Mouse (Mus musculus) MEL (cell line): ENCODE data around the gene Nop53. TPM values are rescaled to one million over a fixed set of nuclear protein-coding genes. Genes with fewer than 3 reads are reported as not detected.

Source experiments
- DNase-seq: peaks from one replicate; pipeline ENCODE4 v3.0.0; 2011; ENCODE audit warnings: low read depth, low spot score
- H3K27ac ChIP-seq: 2 replicates; pipeline ENCODE4 v1.5.1; 2012; ENCODE audit warnings: low read depth, mild to moderate bottlenecking, control low read depth, low read length, moderate library complexity; ENCODE audit not compliant: control insufficient read depth
- H3K27me3 ChIP-seq, 2 experiments: fragments of 150-350 bp in 1 of 2; sonication (generic) in 1 of 2; 2 replicates each; pipeline ENCODE4 v1.6.1; 2012; ENCODE audit warnings: low read length in 2 of 2, mild to moderate bottlenecking in 2 of 2, improper control_type of control experiment in 1 of 2, moderate library complexity in 1 of 2; ENCODE audit not compliant: insufficient read depth in 2 of 2, control insufficient read depth in 1 of 2
- H3K36me3 ChIP-seq, 2 experiments: 2 replicates each; pipeline ENCODE4 v1.6.1; 2012 to 2014; ENCODE audit warnings: low read length in 2 of 2, improper control_type of control experiment in 1 of 2, inconsistent platforms in 1 of 2, mild to moderate bottlenecking in 1 of 2; ENCODE audit not compliant: insufficient read depth in 2 of 2, control insufficient read depth in 1 of 2
- H3K4me1 ChIP-seq, 2 experiments: fragments of 150-350 bp in 1 of 2; sonication (generic) in 1 of 2; 2 replicates each; pipeline ENCODE4 v1.6.1; 2012; ENCODE audit warnings: low read length in 2 of 2, improper control_type of control experiment in 1 of 2, mild to moderate bottlenecking in 1 of 2; ENCODE audit not compliant: insufficient read depth in 2 of 2, control insufficient read depth in 1 of 2
- H3K4me3 ChIP-seq, 2 experiments: fragments of 150-350 bp in 1 of 2; sonication (generic) in 1 of 2; 2 replicates each; pipeline ENCODE4 v1.5.1; 2012; ENCODE audit warnings: low read depth in 2 of 2, low read length in 2 of 2, mild to moderate bottlenecking in 2 of 2, moderate library complexity in 2 of 2, control low read depth in 1 of 2, improper control_type of control experiment in 1 of 2; ENCODE audit not compliant: control insufficient read depth in 1 of 2, insufficient read depth in 1 of 2
- H3K79me2 ChIP-seq: 2 replicates; pipeline ENCODE4 v1.6.1; 2012; ENCODE audit warnings: mild to moderate bottlenecking, low read length, moderate library complexity; ENCODE audit not compliant: control insufficient read depth, poor library complexity, insufficient read depth
- H3K9ac ChIP-seq: 2 replicates; pipeline ENCODE4 v1.6.1; 2012; ENCODE audit warnings: low read depth, mild to moderate bottlenecking, control low read depth, low read length, moderate library complexity; ENCODE audit not compliant: control insufficient read depth, poor library complexity, severe bottlenecking
- H3K9me3 ChIP-seq: fragments of 150-350 bp; sonication (generic); replicated peaks from 2 replicates; pipeline ENCODE4 v1.6.1; 2012; ENCODE audit warnings: mild to moderate bottlenecking, low read length, improper control_type of control experiment, moderate library complexity; ENCODE audit not compliant: insufficient read depth
- CTCF ChIP-seq, 3 experiments: IDR thresholded peaks in 2 of 3; conservative IDR thresholded peaks in 1 of 3; 2 replicates each; pipeline ENCODE4 v1.5.1; 2011 to 2012; ENCODE audit warnings: low read length in 3 of 3, low read depth in 2 of 3, mild to moderate bottlenecking in 2 of 3, improper control_type of control experiment in 1 of 3, inconsistent platforms in 1 of 3, mixed read lengths in 1 of 3, moderate library complexity in 1 of 3; ENCODE audit not compliant: control insufficient read depth in 1 of 3, insufficient read depth in 1 of 3, poor library complexity in 1 of 3, severe bottlenecking in 1 of 3
- EP300 ChIP-seq, 2 experiments: IDR thresholded peaks; 2 replicates each; pipeline ENCODE4 v1.6.1; 2011; ENCODE audit warnings: improper control_type of control experiment in 2 of 2, low read length in 2 of 2, low read depth in 1 of 2, mild to moderate bottlenecking in 1 of 2
- ETS1 ChIP-seq: IDR thresholded peaks from 2 replicates; pipeline ENCODE4 v1.6.1; 2012; ENCODE audit warnings: low read depth, mild to moderate bottlenecking, inconsistent platforms, low read length, improper control_type of control experiment, moderate library complexity
- MYC ChIP-seq: IDR thresholded peaks from 2 replicates; pipeline ENCODE4 v1.6.1; 2011; ENCODE audit warnings: low read depth, mild to moderate bottlenecking, low read length, improper control_type of control experiment, moderate library complexity
- NELFE ChIP-seq: IDR thresholded peaks from 2 replicates; pipeline ENCODE4 v1.6.1; 2011; ENCODE audit warnings: low read depth, low read length, improper control_type of control experiment
- POLR2AphosphoS5 ChIP-seq: IDR thresholded peaks from 2 replicates; pipeline ENCODE4 v1.6.1; 2012; ENCODE audit warnings: low read depth, borderline replicate concordance, mild to moderate bottlenecking, inconsistent platforms, low read length, moderate library complexity, mixed read lengths
- RAD21 ChIP-seq: IDR thresholded peaks from 2 replicates; pipeline ENCODE4 v1.6.1; 2011; ENCODE audit warnings: mild to moderate bottlenecking, low read depth, low read length, improper control_type of control experiment
- SIN3A ChIP-seq: IDR thresholded peaks from 2 replicates; pipeline ENCODE4 v1.6.1; 2012; ENCODE audit warnings: low read length, improper control_type of control experiment, inconsistent platforms
- SMC3 ChIP-seq: IDR thresholded peaks from 2 replicates; pipeline ENCODE4 v1.6.1; 2011; ENCODE audit warnings: low read depth, low read length, improper control_type of control experiment
- TAL1 ChIP-seq: IDR thresholded peaks from 2 replicates; pipeline ENCODE4 v1.6.1; 2012; ENCODE audit warnings: mild to moderate bottlenecking, inconsistent platforms, low read length, moderate library complexity, mixed read lengths
- TCF12 ChIP-seq: IDR thresholded peaks from 2 replicates; pipeline ENCODE4 v1.6.1; 2014; ENCODE audit warnings: low read depth, mild to moderate bottlenecking, inconsistent platforms, low read length, improper control_type of control experiment, moderate library complexity
- ZC3H11A ChIP-seq: IDR thresholded peaks from 2 replicates; pipeline ENCODE4 v1.6.1; 2012; ENCODE audit warnings: low read depth, mild to moderate bottlenecking, inconsistent platforms, low read length, improper control_type of control experiment
- polyA plus RNA-seq, 2 experiments: library from polyadenylated mRNA; stranded (reverse) in 1 of 2; unstranded in 1 of 2; fragments of >175 nt in 1 of 2; fragments of >200 nt in 1 of 2; gene quantifications; 2 replicates each; pipeline versions ENCODE4 v1.2.1 to v1.2.4; 2012; ENCODE audit warnings: low replicate concordance in 2 of 2, low read depth in 1 of 2; ENCODE audit not compliant: insufficient read length in 2 of 2, insufficient read depth in 1 of 2, missing spikeins in 1 of 2
- total RNA-seq: library from RNA; depleted of rRNA; stranded (reverse); fragments of 300-350 nt; gene quantifications from 2 replicates; pipeline ENCODE4 v1.2.3, GENCODE M21; 2012

Gene Nop53
- total and polyA plus RNA-seq, 3 experiments = 359 to 482 TPM; not detected in 1

DNA sequence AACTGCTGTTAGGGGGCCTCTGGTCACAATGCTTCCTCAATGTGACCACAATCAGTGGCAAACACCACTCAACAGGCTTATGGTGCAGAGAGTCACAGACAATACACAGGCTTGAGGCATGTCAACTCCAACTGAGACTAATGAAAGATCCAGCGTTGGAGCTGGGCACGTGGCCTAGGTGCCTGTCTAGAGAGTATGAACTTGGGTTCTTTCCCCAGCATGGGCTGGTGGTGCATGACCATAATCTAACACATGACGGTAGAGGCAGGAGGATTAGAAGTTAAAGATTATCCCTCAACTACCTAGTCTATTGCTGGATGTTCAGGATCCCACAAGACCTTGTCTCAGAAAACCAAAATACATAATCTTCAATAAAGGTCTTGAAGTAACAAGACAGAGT, 45.9 kb upstream of the Nop53 start:
- Histone ChIP-seq H3K79me2 (no peaks in the 10 kb centered on the region), H3K4me1 (no peaks in the 10 kb centered on the region), H3K9ac (no peak overlapping the region), H3K9me3 (no peaks in the 10 kb centered on the region), H3K27me3 (no peaks in the 10 kb centered on the region), H3K4me3 (no peak overlapping the region), H3K36me3 (no peaks in the 10 kb centered on the region; a peak in 1 of 4 replicates), H3K27ac (no peak overlapping the region)
- TF ChIP-seq SIN3A = no peak
- no peak for DNase-seq

DNA sequence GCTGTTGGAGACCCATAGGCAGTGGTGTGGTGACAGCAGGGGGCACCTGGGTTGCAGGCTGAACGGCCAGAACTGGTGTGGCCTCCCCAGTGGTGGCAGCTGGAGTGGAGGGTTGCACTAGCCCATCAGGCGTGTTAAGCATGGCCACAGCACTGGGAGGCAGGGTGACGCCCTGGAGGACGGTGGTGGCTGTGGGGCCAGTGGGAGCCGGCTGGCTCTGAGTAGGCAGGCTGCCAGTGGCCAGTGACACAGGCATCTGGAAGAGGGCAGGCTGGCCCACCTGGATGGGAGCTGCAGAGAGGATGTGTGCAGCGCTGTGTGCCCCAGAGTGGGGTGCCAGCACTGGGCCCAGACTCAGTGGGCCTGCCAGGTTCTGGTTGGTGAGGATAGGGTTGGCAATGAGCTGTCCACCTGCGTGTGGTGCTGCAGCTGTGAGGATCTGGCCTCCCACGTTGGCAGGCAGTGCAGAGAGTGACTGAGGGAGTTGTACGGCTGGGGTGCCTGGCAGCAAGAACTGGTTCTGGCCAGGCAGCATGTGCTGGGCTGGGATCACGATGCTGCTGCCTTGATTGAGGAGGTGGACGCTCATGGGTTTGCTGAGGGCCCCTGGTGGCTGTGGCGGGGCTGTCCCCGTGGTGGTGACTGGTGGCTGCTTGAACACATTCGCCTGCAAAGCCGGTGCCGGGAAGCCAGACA, 41.9 kb upstream of the Nop53 start:
- TF ChIP-seq MYC = no peak
- Histone ChIP-seq H3K27ac (no peak overlapping the region), H3K79me2 (no peaks in the 10 kb centered on the region), H3K27me3 (no peaks in the 10 kb centered on the region), H3K9me3 (no peaks in the 10 kb centered on the region), H3K9ac (no peak overlapping the region), H3K36me3 (no peaks in the 10 kb centered on the region; a peak in 1 of 4 replicates), H3K4me3 (no peak overlapping the region), H3K4me1 (no peaks in the 10 kb centered on the region)
- DNase-seq = no peak

DNA sequence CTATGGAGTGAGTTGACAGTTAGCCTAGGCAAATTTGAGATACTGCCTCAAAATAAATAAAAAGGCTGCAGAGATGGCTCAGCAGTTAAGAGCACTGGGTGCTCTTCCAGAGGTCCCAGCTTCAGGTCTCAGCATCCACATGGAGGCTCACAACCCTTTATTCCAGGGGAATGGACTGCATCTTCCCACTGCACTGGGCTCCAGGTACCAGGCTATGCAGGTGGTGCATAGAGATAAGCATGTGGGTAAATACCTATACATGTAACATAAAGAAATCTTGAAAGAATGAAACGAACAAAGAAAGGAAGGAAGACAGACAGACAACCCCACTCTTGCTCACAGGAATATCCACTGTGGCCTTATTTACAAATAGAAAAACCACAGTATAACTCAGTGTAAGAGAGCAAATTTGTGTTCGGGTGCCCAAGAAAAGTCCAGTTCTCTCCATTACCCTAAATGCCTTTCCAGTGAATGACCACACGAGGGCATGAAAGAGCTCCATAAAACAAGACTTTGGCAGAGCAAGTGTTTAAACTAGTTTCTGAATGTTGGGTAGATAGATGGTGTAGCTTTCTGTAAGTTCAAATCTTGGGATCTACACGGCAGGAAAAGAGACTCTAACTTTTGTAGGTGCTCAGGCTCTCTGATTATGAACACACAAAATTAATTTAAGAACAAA, 37.0 kb upstream of the Nop53 start:
- Histone ChIP-seq H3K9ac (no peak overlapping the region), H3K4me3 (no peak overlapping the region), H3K36me3 (no peaks in the 10 kb centered on the region; a peak in 1 of 4 replicates), H3K27me3 (no peaks in the 10 kb centered on the region), H3K79me2 (no peaks in the 10 kb centered on the region), H3K4me1 (no peaks in the 10 kb centered on the region), H3K27ac (no peak overlapping the region), H3K9me3 (no peaks in the 10 kb centered on the region)
- peak; percentile 75 for DNase-seq
- TF ChIP-seq NELFE (no peak), TAL1 (peak; percentile 62), CTCF (IDR thresholded peaks at IDR 0.05 in 2 of 3, conservative IDR thresholded peaks at IDR 0.05 in 1 of 3; ENCODE audit: control insufficient read depth in 1 of 3, insufficient read depth in 1 of 3, low read depth in 2 of 3, low read length in 3 of 3, poor library complexity in 1 of 3, severe bottlenecking in 1 of 3) (peak; percentile 18 to 87 (median 68); a peak in 4 of 6 replicates), EP300 (IDR thresholded peaks at IDR 0.05; ENCODE audit: low read depth in 1 of 2, low read length in 2 of 2) (no peak; a peak in 1 of 4 replicates), ETS1 (no peak), ZC3H11A (peak; percentile 85), POLR2AphosphoS5 (no peak), RAD21 (peak; percentile 86), TCF12 (no peak), SMC3 (peak; percentile 93)
